Mouse (Mus musculus) stomach, postnatal 0 days (tissue): ENCODE data around the gene Slc4a5. TPM values are rescaled to one million over a fixed set of nuclear protein-coding genes. Genes with fewer than 3 reads are reported as not detected.

Experiments used
- ATAC-seq: fragments of 200-750 bp; cut with Nextera tagmentation; 2 replicates; pipeline ENCODE4 v1.8.0; 2017; ENCODE audit not compliant: low FRiP score, low TSS enrichment
- DNase-seq: peaks from one replicate; pipeline ENCODE4 v3.0.0-alpha.2; 2016; ENCODE audit warnings: low spot score
- H3K27ac ChIP-seq: fragments of 300-500 bp; sonication (generic); replicated peaks from 2 replicates; pipeline ENCODE4 v1.5.1; 2014; ENCODE audit warnings: mild to moderate bottlenecking, control low read depth
- H3K27me3 ChIP-seq: fragments of 300-500 bp; sonication (generic); 2 replicates; pipeline ENCODE4 v1.6.1; 2014; ENCODE audit warnings: low read length; ENCODE audit not compliant: control insufficient read depth, insufficient read depth
- H3K36me3 ChIP-seq: fragments of 300-500 bp; sonication (generic); 2 replicates; pipeline ENCODE4 v1.6.1; 2014; ENCODE audit warnings: low read length, mixed read lengths; ENCODE audit not compliant: control insufficient read depth, insufficient read depth
- H3K4me1 ChIP-seq: fragments of 300-500 bp; sonication (generic); replicated peaks from 2 replicates; pipeline ENCODE4 v1.6.1; 2014; ENCODE audit warnings: antibody characterized with exemption; ENCODE audit not compliant: control insufficient read depth, insufficient read depth
- H3K4me2 ChIP-seq: fragments of 300-500 bp; sonication (generic); replicated peaks from 2 replicates; pipeline ENCODE4 v1.6.1; 2014; ENCODE audit warnings: low read depth, mild to moderate bottlenecking, control low read depth, moderate library complexity
- H3K4me3 ChIP-seq: fragments of 300-500 bp; sonication (generic); 2 replicates; pipeline ENCODE4 v1.5.1; 2014; ENCODE audit warnings: low read depth, low read length, control low read depth
- H3K9ac ChIP-seq: fragments of 300-500 bp; sonication (generic); 2 replicates; pipeline ENCODE4 v1.6.1; 2014; ENCODE audit warnings: mild to moderate bottlenecking, low read length, control low read depth, mixed read lengths
- H3K9me3 ChIP-seq: fragments of 300-500 bp; sonication (generic); 2 replicates; pipeline ENCODE4 v1.6.1; 2016; ENCODE audit warnings: low read length; ENCODE audit not compliant: control insufficient read depth
- CTCF ChIP-seq: IDR thresholded peaks from 2 replicates; pipeline ENCODE4 v1.5.1; 2016; ENCODE audit warnings: antibody characterized with exemption, low read depth, mild to moderate bottlenecking, moderate library complexity
- EP300 ChIP-seq: optimal IDR thresholded peaks from 2 replicates; pipeline ENCODE3; 2016; ENCODE audit warnings: antibody characterized with exemption
- WGBS: fragments of 180-500 bp; shearing (Covaris S2); extraction: QIAGEN DNeasy Blood & Tissue Kit; methylation state at CpG from one replicate; pipeline ENCODE4 v1.1.7; 2014; 5-methylcytosine and 5-hydroxymethylcytosine counted together
- polyA plus RNA-seq: library from polyadenylated mRNA; unstranded; fragments of >200 nt; fragmentation: Nextera tagmentation; extraction: Ambion mirVana; gene quantifications from 2 replicates; pipeline ENCODE4 v1.2.1, GENCODE M21; 2015

Gene Slc4a5
- polyA plus RNA-seq, 1 experiment from 2014 or later: 0.08 TPM

DNA sequence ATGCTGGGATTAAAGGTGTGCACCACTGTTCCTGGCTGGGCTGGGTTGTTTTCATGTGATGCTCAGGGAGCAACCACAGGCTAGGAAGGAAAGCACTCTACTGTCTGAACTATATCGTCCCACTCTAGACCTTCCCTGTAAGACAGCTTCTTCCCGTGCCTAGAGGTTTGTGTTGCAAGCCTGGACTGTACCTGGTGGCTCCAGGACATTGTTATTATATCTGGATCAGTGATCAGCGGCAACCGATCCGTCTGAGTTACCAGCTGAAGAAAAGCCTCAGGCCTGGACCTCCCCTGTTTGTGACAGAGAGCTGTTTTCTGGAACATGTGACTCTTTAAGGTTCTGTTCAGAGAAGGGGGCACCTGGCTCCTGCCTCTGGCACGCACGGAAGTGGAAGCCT, 34.6 kb downstream of the Slc4a5 start:
- ATAC-seq (no peak), DNase-seq (no peak)
- Histone ChIP-seq H3K27me3 (no peaks in the 10 kb centered on the region), H3K36me3 (no peaks in the 10 kb centered on the region), H3K9me3 (no peaks in the 10 kb centered on the region), H3K4me1 (no peaks in the 10 kb centered on the region), H3K4me3 (no peak overlapping the region), H3K9ac (no peak overlapping the region), H3K4me2 (no peak overlapping the region), H3K27ac (no peak overlapping the region)
- WGBS: 72% methylated on average over 7 of the region's 7 CpGs
- TF ChIP-seq EP300 (no peak), CTCF (no peak)

DNA sequence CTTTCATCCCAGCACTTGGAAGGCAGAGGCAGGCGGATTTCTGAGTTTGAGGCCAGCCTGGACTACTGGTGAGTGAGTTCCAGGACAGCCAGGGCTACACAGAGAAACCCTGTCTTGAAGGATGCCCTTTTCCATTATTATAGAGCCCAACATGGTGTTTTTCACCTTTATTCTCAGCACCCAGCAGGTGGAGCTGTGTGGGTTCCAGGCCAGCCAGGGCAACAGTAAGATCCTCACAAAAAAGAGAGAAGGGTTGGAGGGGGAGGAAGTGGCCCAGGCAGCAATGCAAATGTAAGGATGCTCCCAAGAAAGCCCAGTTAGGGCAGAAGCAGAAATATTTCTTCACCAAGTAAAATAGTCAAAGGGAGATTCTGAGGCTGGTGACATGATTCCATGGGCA, 44.9 kb downstream of the Slc4a5 start:
- no peak for ATAC-seq
- WGBS: 89% methylated on average over 1 of the region's 1 CpGs

DNA sequence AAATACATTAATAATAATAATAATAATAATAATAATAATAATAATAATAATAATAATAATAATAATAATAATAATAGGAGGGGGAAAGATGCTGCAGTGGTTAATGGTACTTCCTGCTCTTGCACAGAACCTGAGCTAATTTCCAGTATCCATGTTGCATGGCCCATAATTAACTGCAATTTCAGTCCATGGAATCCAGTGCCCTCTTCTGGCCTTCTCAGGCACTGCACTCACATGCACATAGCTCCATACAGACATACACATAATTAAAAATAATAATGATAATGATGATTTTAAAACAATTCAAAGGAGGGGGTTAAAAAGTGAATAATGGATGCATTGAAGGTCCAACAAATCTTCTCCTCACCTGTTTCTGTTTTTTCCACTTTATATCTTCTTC, 45.6 kb downstream of the Slc4a5 start:
- peak; percentile 68 for TF ChIP-seq CTCF
- no peak for TF ChIP-seq EP300
- H3K9ac ChIP-seq: no peak overlapping the region
- H3K4me3 ChIP-seq: no peak overlapping the region
- H3K27me3 ChIP-seq: no peaks in the 10 kb centered on the region
- no peaks in the 10 kb centered on the region for H3K4me1 ChIP-seq
- ATAC-seq: no peak
- H3K27ac ChIP-seq: no peak overlapping the region
- DNase-seq: peak; percentile 36
- H3K36me3 ChIP-seq: no peaks in the 10 kb centered on the region
- H3K4me2 ChIP-seq: no peak overlapping the region
- no peaks in the 10 kb centered on the region for H3K9me3 ChIP-seq

More for the DNA sequence above, 44.9 kb downstream of the Slc4a5 start:
- no peaks in the 10 kb centered on the region for H3K27me3 ChIP-seq
- peak; percentile 30 for TF ChIP-seq CTCF
- no peak for TF ChIP-seq EP300
- H3K4me1 ChIP-seq: no peaks in the 10 kb centered on the region
- H3K27ac ChIP-seq: no peak overlapping the region
- no peaks in the 10 kb centered on the region for H3K9me3 ChIP-seq
- no peak overlapping the region for H3K4me2 ChIP-seq
- no peak overlapping the region for H3K9ac ChIP-seq
- H3K36me3 ChIP-seq: no peaks in the 10 kb centered on the region
- DNase-seq: no peak
- H3K4me3 ChIP-seq: no peak overlapping the region

DNA sequence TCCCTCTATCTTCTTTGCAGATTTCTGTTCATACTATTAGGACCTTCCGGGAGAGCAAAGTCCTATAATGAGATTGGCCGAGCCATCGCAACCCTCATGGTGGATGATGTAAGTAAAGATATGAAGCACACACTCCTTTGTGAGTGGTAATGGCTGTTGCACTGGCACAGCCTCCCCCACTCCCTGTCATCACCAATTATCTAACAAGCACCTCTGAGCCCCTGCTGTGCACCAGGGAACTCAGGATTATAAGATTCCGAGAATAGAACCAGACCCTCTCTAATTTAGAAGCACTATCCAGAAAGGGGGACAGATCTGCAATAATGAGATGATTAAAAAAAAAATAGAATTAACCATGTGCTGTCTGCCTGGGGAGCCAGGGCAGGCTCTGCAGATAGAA, 46.0 kb downstream of the Slc4a5 start:
- no peaks in the 10 kb centered on the region for H3K27me3 ChIP-seq
- H3K4me3 ChIP-seq: no peak overlapping the region
- H3K4me2 ChIP-seq: no peak overlapping the region
- H3K36me3 ChIP-seq: no peaks in the 10 kb centered on the region
- ATAC-seq (no peak), DNase-seq (no peak)
- no peak for TF ChIP-seq EP300
- TF ChIP-seq CTCF: no peak
- no peaks in the 10 kb centered on the region for H3K9me3 ChIP-seq
- H3K27ac ChIP-seq: no peak overlapping the region
- WGBS: 92% methylated on average over 4 of the region's 4 CpGs
- H3K4me1 ChIP-seq: no peaks in the 10 kb centered on the region
- H3K9ac ChIP-seq: no peak overlapping the region

DNA sequence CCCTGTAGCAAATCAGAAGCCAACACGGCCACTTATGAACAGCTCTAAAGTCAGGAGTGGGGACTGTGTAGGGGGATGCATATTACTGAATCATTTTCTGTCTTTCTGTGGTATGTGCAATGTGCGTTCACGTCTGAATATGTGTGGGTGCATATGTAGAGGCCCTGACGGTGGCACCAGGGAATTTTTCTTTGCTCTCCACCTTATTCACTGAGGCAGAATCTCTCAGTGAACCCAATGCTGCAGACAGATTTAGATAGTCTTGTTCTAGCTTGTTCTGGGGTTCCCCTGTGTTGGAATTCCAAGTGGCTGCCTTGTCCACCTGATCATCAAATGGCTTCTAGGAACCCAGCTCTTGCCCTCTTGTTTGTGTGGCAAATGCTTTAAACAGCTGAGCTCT, 48.0 kb downstream of the Slc4a5 start:
- no peaks in the 10 kb centered on the region for H3K9me3 ChIP-seq
- ATAC-seq: no peak
- H3K27ac ChIP-seq: no peak overlapping the region
- no peak overlapping the region for H3K4me3 ChIP-seq
- H3K27me3 ChIP-seq: no peaks in the 10 kb centered on the region
- no peaks in the 10 kb centered on the region for H3K4me1 ChIP-seq
- peak overlapping the region; percentile 60 for H3K4me2 ChIP-seq
- WGBS: 56% methylated on average over 4 of the region's 4 CpGs
- DNase-seq: no peak
- TF ChIP-seq CTCF (no peak), EP300 (no peak)
- no peaks in the 10 kb centered on the region for H3K36me3 ChIP-seq
- no peak overlapping the region for H3K9ac ChIP-seq

DNA sequence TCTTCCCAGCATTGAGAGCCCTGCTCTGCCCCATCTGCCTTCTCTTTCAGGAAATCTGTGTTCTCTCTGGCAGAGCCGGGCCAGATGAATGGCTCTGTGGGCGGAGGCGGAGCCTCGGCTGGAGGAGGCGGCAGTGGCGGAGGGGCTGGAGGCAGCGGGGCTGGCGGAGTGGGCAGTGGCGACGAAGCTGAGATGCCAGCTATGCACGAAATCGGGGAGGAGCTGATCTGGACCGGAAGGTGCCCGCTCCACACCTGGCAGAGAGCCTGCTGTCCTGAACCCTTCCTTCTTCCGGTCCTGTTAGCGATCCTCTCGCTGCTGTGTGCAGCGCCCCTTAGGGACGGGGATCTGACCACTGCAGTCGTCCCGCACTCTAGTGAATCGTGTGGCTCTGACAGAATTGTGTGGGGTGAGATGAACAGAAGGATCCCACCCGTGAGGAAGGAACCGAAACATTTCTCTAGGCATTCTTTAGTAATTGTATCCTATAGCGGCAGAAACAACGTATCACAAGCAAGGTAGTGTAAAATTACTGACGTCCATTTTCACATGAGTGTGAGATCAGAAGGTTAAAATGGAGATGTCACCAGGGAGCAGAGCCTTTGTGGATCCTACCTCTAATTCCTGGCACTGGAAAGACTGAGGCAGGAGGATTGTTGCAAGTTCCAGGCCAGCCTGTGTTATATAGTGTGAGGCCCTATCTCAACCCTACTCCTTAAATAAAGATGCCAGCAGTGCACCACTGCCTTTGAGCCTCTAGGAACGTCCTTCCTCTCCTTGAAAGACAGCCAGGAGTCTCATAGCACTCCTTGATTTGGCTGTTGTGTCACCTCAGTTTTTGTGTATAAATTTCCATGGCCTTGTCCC, 48.7 kb downstream of the Slc4a5 start:
- DNase-seq: peak; percentile 95
- H3K4me2 ChIP-seq: peak overlapping the region; percentile 60
- no peaks in the 10 kb centered on the region for H3K27me3 ChIP-seq
- 3% methylated on average over 28 of the region's 28 CpGs for WGBS
- peak; percentile 98 for ATAC-seq
- no peaks in the 10 kb centered on the region for H3K9me3 ChIP-seq
- peak; percentile 92 for TF ChIP-seq CTCF
- TF ChIP-seq EP300: no peak
- peak overlapping the region; percentile 47 for H3K4me3 ChIP-seq
- H3K9ac ChIP-seq: peak overlapping the region; percentile 62
- peak overlapping the region; percentile 61 for H3K27ac ChIP-seq
- no peaks in the 10 kb centered on the region for H3K4me1 ChIP-seq
- H3K36me3 ChIP-seq: no peaks in the 10 kb centered on the region
